Mouse (Mus musculus): ENCODE results near the gene Birc5. TPM values are rescaled to one million over a fixed set of nuclear protein-coding genes. Genes with fewer than 3 reads are reported as not detected.

Gene Birc5
- total RNA-seq, 2 experiments from 2014 or later, result 0.82 to 1.1 TPM

GRCm38 (mm10) chr11:117854241-117854640 lies 5.2 kb downstream of the Birc5 start:
- DNase-seq (ENCODE audit: low spot score in 2 of 2), result no peak

GRCm38 (mm10) chr11:117855360-117855759 lies 6.3 kb downstream of the Birc5 start:
- DNase-seq (ENCODE audit: low spot score in 2 of 2), result no peak

DNA sequence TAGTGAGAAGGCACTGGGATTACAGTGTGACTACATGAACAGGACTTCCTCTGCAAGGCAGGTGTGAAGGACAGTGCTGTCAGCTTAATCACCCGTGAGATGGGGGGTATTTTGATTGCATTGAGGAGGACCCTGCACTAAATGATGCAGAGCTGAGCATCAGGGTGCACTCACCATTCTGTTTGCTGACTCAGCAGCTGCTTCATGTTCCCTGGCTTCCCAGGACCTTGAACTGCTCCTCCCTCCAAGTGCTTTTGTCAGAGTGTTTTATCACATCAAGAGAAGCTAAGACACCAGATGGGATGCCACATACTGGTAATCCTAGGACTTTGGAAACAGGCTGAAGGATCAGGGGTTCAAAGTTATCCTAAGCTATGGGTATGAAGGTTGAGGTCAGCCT lies 6.9 kb downstream of the Birc5 start:
- no peak for DNase-seq (ENCODE audit: low spot score in 2 of 2)

- no peak for DNase-seq (ENCODE audit: low spot score in 2 of 2)
Measured at GRCm38 (mm10) chr11:117857462-117857861, 8.4 kb downstream of the Birc5 start.

GRCm38 (mm10) chr11:117858392-117858791 lies 9.3 kb downstream of the Birc5 start:
- DNase-seq (ENCODE audit: low spot score in 2 of 2), result no peak

DNA sequence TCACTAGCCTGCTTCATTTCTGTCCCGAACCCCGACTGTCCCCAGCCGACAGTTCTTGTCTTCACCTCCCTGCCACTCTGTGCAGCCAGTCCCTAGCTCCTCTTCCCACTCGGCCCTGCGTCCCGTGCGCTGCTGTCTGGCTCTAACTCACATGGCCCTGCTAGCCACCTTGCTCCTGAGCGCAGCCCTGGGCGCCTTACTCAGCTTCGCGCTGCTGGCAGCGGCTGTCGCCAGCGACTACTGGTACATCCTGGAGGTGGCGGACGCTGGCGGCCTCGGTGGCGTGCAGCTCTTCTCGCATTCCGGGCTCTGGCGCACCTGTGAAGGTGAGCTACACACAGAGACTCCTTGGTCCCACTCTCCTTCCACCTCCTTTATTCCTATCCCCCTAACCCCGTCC lies 11.6 kb downstream of the Birc5 start, which contains the start of gene Tmem235:
Tmem235 (plus strand) TSS at position 152 of the 400 bp plus-strand sequence.
- DNase-seq (ENCODE audit: low spot score in 2 of 2), result no peak

GRCm38 (mm10) chr11:117863174-117863856 lies 14.3 kb downstream of the Birc5 start:
- DNase-seq (ENCODE audit: low spot score in 2 of 2), result no peak

DNA sequence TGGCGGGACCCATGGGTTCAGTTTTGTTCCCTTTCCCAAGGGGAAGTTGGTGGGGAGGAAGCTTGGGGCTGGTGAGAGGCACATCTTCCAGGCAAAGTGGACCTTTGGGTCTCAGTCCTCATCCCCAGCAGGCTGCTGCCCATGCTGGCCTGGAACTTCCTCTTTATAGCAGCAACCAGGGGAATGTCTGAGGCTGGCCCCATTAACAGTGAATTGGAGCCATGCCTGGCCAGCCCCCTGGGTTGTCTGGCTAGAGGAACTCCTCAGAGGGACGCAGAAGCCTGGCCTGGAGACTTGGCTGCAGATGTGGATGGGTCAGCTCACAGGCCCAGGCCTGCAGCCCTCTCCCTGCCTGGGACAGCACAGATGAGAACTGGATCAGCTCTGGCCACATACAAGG lies 15.8 kb downstream of the Birc5 start:
- no peak for DNase-seq (ENCODE audit: low spot score in 2 of 2)

DNA sequence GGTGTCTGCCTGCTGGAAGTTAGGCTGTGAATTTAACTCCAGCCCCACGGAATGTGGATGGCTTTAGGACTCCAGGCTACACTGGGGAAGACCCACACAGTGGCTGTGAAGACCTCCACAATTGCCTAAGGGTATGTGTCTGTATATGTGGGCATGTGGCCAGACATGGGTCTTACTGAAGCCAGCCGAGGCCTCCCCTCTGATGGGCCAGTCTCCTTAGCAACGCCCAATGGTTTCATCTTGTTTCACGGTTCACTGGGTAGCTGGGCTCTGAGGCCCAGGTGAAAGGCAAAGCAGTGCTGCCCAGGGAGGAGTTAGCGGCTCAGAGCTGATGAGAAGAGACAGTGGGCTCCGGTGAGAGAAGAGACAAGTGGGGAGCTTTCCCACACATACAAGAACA lies 16.9 kb downstream of the Birc5 start:
- DNase-seq (ENCODE audit: low spot score in 2 of 2), result no peak

DNA sequence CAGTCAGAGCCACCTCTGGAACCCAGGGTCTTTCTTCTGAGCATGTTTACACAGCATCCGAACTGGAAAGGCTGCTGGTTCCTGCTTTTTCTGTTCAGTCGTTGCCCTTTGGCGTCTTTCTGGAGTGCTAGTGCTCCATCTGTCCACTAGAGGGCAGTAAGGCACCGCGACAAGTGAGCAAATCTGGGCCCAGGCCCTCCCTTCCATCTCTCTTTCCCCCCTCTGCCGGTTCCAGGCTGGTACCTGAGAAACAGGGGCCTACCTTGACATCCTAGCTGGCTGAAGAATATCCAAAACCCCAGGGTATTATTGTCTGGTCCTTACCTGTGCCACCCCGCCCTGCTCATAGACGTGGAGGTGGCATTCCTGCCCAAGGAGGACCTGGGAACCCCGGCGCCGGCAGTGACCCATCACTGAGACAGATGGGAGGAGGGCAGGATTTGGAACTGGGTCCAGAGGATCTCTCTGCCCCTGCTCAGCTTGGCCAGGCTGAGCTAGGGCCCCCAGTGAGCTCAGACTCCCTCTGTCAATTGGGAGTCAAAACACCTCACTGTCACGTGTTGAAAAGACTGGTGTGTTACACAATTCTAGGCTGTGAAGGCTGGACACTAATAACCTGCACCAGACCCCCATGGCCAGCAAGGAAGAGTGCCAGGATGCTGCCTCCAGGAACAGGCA lies 21.8 kb downstream of the Birc5 start:
- DNase-seq (ENCODE audit: low spot score in 2 of 2), result peak; percentile 61 to 85

DNA sequence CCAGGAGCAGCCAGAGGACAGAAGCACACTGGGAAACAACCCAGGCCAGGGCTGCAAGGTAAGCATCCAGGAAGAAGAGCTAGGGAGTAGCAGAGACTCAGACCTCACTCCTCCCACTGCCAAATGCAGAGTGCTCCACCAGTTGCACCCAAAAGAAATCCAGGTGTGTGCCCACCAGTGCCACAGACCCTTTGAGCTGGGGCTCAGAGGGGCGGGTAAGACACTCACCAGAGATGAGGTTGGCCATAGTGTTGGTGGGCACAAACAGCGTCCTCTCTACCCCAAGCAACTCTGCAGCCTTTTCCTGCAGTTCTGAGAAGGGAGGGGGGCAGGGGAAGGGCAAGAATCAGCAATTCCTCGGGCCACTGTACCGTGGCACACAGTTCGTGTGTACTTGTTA lies 22.3 kb downstream of the Birc5 start:
- no peak for DNase-seq (ENCODE audit: low spot score in 2 of 2)

DNA sequence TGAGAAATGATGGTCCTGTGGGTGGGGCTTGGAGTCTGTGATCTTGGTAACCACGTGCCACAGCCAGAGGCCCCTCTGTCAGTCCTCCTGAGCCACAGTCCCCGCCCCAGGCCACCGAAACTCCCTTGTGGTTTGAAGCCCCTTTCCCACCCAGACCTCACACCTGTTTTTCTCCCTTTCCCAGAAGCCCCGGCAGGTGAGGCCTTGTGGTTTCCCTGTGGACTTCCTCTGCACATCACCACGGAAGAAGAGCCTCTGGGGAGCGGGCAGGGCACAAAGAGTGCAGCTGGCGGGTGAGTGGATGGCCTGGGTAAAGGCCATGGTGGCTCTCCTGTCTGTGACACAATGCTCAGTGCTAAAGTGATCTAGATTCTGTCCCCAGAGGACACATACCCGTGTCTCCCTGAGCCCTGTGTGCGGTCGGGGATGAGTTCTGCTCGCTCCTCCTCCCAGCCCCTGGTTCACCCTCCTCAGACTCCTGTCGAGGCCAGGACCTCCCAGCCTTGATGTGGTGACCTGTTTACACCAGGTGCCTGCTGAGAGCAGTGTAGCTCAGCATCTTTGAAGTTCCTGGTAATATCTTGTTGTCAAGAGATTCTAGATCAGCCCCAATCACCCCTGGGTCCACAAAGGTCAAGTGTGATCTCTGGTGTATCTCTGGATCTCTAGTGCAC lies 23.0 kb downstream of the Birc5 start:
- DNase-seq (ENCODE audit: low spot score in 2 of 2), result no peak

- DNase-seq (ENCODE audit: low spot score in 2 of 2), result peak; percentile 66 to 84
Measured at GRCm38 (mm10) chr11:117872861-117873608, 24.0 kb downstream of the Birc5 start, which contains the start of gene Tha1. Gene Tha1, minus strand, starts transcription at chr11:117873481.

DNA sequence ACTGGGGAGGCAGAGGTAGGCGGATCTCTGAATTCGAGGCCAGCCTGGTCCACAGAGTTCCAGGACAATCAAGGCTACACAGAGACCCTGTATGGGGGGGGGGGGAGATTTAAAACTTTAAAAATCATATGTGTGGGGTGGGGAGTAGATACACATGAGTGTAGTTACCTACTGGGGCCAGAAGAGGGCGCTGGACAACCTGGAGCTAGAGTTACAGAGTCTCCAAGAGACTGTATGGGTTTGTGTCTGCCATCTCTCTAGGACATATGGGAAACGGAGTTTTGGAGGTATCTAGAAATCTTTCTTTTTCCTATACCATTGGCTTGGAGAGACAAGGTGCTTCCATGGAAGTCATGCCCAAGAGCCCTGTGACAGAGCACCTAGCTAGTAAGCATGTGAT lies 25.4 kb downstream of the Birc5 start:
- DNase-seq (ENCODE audit: low spot score in 2 of 2), result no peak

DNA sequence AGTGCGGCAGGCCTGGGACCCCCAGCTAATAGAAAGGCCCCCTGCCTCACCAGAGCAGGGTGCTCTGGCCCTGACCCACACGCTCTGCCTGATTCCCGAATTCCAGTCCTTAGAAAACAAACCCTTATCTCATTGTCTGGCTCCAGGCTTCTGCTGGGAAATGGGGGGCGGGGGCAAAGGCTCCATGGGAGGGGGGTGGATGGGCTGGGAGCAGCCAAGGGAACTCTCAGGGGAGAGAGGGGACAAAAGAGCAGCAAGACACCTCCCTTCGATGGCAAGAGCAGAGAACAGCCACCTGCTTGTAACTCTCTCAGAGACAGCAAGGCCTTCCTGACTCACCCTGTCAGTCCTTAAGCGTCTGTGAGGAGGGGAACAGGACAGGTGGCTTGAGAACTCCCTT lies 26.6 kb downstream of the Birc5 start:
- no peak for DNase-seq (ENCODE audit: low spot score in 2 of 2)

DNA sequence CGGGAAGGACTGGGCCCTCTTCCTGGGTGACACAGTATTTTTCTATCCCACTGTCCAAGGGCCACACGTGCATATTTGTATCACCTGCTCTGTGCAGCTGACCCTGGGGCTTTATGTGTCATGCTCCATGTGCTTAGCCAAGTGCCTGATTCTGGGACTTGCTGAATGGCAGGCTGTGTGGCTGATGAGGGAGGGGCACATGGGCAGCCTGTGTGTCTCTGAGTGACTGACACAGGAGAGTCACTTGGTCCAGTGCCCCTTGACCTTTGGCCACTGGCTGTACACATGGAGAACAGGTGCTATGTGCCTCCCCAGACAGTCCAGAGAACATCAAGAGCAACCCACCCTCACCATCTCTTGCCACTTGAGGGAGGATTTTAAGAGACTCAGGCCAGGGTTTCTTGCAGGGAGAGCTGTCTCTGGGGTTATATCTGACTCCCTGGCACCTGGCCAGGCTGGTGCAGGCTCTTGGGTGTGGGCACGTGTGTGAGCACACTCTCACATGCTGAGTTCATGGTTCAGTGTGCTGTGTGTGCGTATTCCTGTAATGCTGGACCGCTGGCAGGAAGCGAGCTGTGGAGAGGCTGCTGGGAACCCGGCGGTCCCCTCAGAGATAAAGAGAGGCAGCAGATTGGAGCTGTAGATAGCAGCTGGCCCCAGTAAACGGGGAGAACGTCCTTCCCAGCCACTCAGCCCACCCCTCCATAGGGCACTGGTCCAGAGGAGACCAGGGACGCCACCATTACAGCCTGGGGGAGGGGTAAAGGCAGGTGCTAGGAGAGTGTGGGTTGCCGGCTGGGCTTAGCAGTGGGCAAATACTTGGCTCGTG lies 29.1 kb downstream of the Birc5 start:
- DNase-seq (ENCODE audit: low spot score in 2 of 2), result no peak

DNA sequence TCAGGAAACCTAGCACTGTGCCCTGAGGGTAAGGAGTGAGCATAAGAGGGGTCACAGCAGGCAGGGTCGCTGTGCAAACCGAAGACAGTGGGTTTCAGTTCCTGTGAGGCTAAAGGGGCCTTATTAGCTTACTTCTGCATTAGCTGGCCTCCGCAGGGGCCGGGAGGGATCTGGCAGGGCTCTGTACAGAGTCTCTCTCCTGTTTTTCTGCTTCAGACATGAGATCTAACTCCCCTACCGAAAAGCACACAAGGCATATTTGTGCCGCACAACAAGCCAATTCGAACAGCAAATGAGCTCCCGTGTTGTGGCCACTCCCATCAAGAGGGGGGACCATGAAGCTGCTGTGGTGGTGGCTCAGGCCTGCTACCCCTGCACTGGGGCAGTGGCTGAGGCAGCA lies 29.8 kb downstream of the Birc5 start:
- no peak for DNase-seq (ENCODE audit: low spot score in 2 of 2)

- DNase-seq (ENCODE audit: low spot score in 2 of 2), result no peak
Measured at GRCm38 (mm10) chr11:117879676-117880075, 30.6 kb downstream of the Birc5 start.

- DNase-seq (ENCODE audit: low spot score in 2 of 2), result no peak
Measured at GRCm38 (mm10) chr11:117880336-117880976, 31.4 kb downstream of the Birc5 start.

DNA sequence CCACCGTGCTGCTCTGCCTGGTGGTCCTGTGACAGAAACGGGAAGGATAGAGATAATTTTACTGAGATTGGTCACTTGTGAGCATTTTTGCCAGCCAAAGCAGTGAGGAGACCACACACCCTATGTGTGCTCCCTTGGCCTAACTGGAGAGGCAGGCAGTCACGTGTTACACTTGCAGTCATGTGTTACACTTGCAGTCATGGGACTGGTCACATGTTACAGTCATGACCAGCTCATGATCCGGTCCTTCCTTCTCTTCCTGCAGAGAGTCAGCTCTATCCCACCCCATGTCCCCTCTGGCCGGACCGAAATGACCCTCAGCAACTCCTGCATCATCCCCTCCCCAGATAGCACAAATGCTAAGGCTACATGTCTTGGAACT lies 31.9 kb downstream of the Birc5 start:
- DNase-seq (ENCODE audit: low spot score in 2 of 2), result no peak

Data from layer of hippocampus, adult 18-20 months (tissue).